Mouse (Mus musculus): ENCODE results near the gene Mphosph9. TPM values are rescaled to one million over a fixed set of nuclear protein-coding genes. Genes with fewer than 3 reads are reported as not detected.

Gene Mphosph9
- polyA plus RNA-seq, 1 experiment from 2014 or later, result 13.4 TPM

DNA sequence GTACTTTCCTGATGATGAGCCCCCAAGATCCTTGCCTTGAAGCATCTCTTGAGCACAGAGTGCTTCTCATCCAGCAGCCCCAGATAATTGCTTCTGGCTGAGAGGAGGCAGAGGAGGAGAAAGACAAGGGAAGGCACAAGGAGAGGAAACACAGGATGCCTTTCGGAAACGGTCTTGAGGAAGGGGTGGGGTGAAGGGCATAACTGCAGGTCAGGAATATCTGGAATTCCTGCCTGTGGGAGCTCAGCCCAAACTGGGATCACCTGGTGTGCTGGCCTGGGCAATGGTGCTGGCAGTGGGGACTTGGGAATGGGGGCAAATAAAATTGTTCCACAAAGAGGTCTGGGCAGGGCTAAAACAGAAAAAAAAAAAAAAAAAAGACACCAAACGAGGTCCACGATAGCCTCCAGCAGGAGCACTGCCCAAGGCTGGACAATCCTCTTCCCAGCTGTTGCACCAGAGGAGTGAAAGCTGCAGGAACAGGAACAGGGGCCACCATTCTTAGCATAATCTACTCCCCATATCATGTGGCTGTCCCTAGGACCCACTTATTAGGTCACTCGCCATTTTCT is 121.9 kb downstream of the Mphosph9 start:
- Histone ChIP-seq H3K4me2 (no peak overlapping the region), H3K27ac (peak overlapping the region; percentile 76), H3K36me3 (no peaks in the 10 kb centered on the region), H3K4me3 (replicated peaks) (no peak overlapping the region), H3K27me3 (no peaks in the 10 kb centered on the region), H3K9me3 (replicated peaks) (no peaks in the 10 kb centered on the region), H3K9ac (no peak overlapping the region), H3K4me1 (peaks cover 71% of the 10 kb centered on the region)
- no peak for ATAC-seq (replicated peaks; ENCODE audit: low FRiP score)
- WGBS, result 33% methylated on average over 5 of the region's 5 CpGs

- ATAC-seq (replicated peaks; ENCODE audit: low FRiP score), result no peak
- Histone ChIP-seq H3K27ac (no peak overlapping the region), H3K4me2 (no peak overlapping the region), H3K4me1 (peaks cover 74% of the 10 kb centered on the region), H3K36me3 (no peaks in the 10 kb centered on the region), H3K9me3 (replicated peaks) (no peaks in the 10 kb centered on the region), H3K27me3 (no peaks in the 10 kb centered on the region), H3K9ac (no peak overlapping the region), H3K4me3 (replicated peaks) (no peak overlapping the region)
- 76% methylated on average over 9 of the region's 9 CpGs for WGBS
Observed at GRCm38 (mm10) chr5:124205211-124205610, 122.6 kb downstream of the Mphosph9 start.

DNA sequence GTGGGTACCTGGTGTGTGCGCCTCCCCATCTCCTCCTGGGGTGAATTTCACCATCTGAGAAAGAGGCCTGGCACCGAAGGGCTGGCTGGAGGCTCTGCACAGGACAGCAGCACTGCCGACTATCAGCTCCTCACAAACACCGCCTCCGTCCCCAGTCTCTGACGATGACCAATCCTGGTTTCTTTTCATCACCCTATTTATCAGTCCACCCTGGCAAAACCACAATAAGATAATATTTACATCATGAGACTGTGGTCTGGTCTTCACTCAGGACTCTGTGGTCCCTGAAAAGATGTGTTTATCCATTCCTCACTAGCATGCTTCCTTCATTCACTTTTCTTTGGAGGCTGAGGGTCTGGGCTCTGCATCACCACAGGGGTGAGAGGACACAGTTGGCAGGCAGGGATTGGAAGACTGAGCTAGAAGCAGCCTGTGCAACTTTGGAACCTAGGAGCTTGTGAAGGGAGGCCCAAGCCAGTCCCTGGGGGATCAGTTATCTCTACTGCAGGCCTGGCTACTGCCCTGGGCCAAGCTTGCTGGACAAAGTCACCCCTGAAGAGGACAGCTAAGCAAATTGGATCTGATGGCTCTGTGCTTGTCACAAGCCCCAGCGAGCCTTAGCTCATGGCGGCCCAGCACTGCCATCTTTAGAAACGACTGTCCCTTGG is 123.5 kb downstream of the Mphosph9 start:
- no peaks in the 10 kb centered on the region for H3K9me3 ChIP-seq (replicated peaks)
- WGBS, result 94% methylated on average over 9 of the region's 9 CpGs
- no peak overlapping the region for H3K4me3 ChIP-seq (replicated peaks)
- H3K27ac ChIP-seq, result peak overlapping the region; percentile 41; the same call in 1 of the 2 replicates
- no peaks in the 10 kb centered on the region for H3K27me3 ChIP-seq
- no peak overlapping the region for H3K4me2 ChIP-seq
- ATAC-seq (replicated peaks; ENCODE audit: low FRiP score), result no peak
- H3K36me3 ChIP-seq, result no peaks in the 10 kb centered on the region
- peaks cover 77% of the 10 kb centered on the region for H3K4me1 ChIP-seq
- no peak overlapping the region for H3K9ac ChIP-seq

DNA sequence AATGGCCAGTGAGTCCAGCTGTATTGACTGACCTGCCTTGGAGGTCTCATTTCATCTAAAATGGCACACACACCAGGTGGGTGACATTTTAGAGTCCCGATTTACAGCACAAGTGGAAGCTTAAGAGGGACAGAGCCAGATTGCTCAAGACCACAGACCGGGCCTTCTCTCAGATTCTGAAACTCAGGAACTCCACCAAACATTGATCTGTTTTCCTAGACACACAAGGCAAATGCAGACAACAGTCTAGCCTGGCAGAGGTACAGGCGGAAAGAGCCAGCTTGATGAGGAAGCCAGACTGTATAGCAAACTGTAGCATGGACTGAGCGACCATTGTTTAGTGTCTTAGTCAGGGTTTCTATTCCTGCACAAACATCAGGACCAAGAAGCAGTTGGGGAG is 124.5 kb downstream of the Mphosph9 start:
- H3K4me2 ChIP-seq, result no peak overlapping the region
- no peaks in the 10 kb centered on the region for H3K36me3 ChIP-seq
- H3K4me1 ChIP-seq, result peaks cover 81% of the 10 kb centered on the region
- whole genome bisulfite sequencing, result 79% methylated on average over 4 of the region's 4 CpGs
- H3K9me3 ChIP-seq (replicated peaks), result no peaks in the 10 kb centered on the region
- H3K27me3 ChIP-seq, result no peaks in the 10 kb centered on the region
- H3K4me3 ChIP-seq (replicated peaks), result no peak overlapping the region
- no peak for ATAC-seq (replicated peaks; ENCODE audit: low FRiP score)
- no peak overlapping the region for H3K9ac ChIP-seq
- H3K27ac ChIP-seq, result peak overlapping the region; percentile 79

DNA sequence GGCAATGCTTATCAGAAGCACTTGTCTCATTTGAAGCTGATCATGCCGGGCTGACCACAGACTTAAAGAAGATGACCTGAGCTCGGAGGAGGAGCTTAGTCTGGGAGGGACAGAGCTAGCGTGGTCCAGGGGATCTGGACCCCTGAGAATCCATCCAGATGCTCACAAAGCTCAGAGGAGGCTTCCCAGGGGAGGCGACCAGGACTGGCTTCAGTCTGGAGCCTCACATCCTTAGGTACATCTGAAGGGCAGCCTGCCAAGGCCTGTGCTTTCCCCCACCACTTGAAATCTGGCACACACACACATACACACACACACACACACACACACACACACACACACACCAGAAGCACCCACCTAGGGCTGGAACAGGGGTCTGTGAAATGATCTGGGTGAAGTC is 125.7 kb downstream of the Mphosph9 start:
- H3K27me3 ChIP-seq, result no peaks in the 10 kb centered on the region
- peaks cover 73% of the 10 kb centered on the region for H3K4me1 ChIP-seq
- H3K9ac ChIP-seq, result no peak overlapping the region
- H3K36me3 ChIP-seq, result no peaks in the 10 kb centered on the region
- H3K9me3 ChIP-seq (replicated peaks), result no peaks in the 10 kb centered on the region
- WGBS, result 65% methylated on average over 4 of the region's 4 CpGs
- no peak overlapping the region for H3K4me2 ChIP-seq
- ATAC-seq (replicated peaks; ENCODE audit: low FRiP score), result no peak
- H3K4me3 ChIP-seq (replicated peaks), result no peak overlapping the region
- H3K27ac ChIP-seq, result no peak overlapping the region

GRCm38 (mm10) chr5:124201564-124201963 is 126.2 kb downstream of the Mphosph9 start:
- Histone ChIP-seq H3K4me3 (replicated peaks) (no peak overlapping the region), H3K9ac (no peak overlapping the region), H3K27me3 (no peaks in the 10 kb centered on the region), H3K4me2 (no peak overlapping the region), H3K27ac (no peak overlapping the region), H3K9me3 (replicated peaks) (no peaks in the 10 kb centered on the region), H3K36me3 (no peaks in the 10 kb centered on the region), H3K4me1 (peaks cover 73% of the 10 kb centered on the region)
- no peak for ATAC-seq (replicated peaks; ENCODE audit: low FRiP score)
- WGBS, result 81% methylated on average over 2 of the region's 2 CpGs

Other genes with a start within 250 kb of the Mphosph9 start
- 1.5 and 1.7 TPM in 2 replicates for gene Abcb9, start 232.2 kb downstream of the Mphosph9 start, polyA plus RNA-seq (2015; fragmentation: Nextera tagmentation; extraction: Ambion mirVana)
- 22.5 and 24.7 TPM in 2 replicates for gene Ogfod2, start 215.7 kb downstream of the Mphosph9 start, polyA plus RNA-seq (2015; fragmentation: Nextera tagmentation; extraction: Ambion mirVana)
- 101 and 108 TPM in 2 replicates for gene Arl6ip4, start 211.9 kb downstream of the Mphosph9 start, polyA plus RNA-seq (2015; fragmentation: Nextera tagmentation; extraction: Ambion mirVana)
- gene Pitpnm2, start 78.2 kb downstream of the Mphosph9 start, polyA plus RNA-seq (2015; fragmentation: Nextera tagmentation; extraction: Ambion mirVana), result 3.5 and 3.6 TPM in 2 replicates
- 20.0 and 21.7 TPM in 2 replicates for gene 2810006K23Rik, start 117 bp upstream of the Mphosph9 start, polyA plus RNA-seq (2015; fragmentation: Nextera tagmentation; extraction: Ambion mirVana)
- gene Cdk2ap1, start 35.1 kb upstream of the Mphosph9 start, polyA plus RNA-seq (2015; fragmentation: Nextera tagmentation; extraction: Ambion mirVana), result 39.0 and 44.9 TPM in 2 replicates
- gene Sbno1, start 98.0 kb upstream of the Mphosph9 start, polyA plus RNA-seq (2015; fragmentation: Nextera tagmentation; extraction: Ambion mirVana), result 90.0 and 96.2 TPM in 2 replicates
- gene Kmt5a, start 112.0 kb upstream of the Mphosph9 start, polyA plus RNA-seq (2015; fragmentation: Nextera tagmentation; extraction: Ambion mirVana), result 45.5 and 49.9 TPM in 2 replicates
- gene Rilpl2, start 150.4 kb upstream of the Mphosph9 start, polyA plus RNA-seq (2015; fragmentation: Nextera tagmentation; extraction: Ambion mirVana), result 29.6 and 32.8 TPM in 2 replicates
- gene Snrnp35, start 155.2 kb upstream of the Mphosph9 start, polyA plus RNA-seq (2015; fragmentation: Nextera tagmentation; extraction: Ambion mirVana), result 26.7 and 27.4 TPM in 2 replicates
- gene Rilpl1, start 203.4 kb upstream of the Mphosph9 start, polyA plus RNA-seq (2015; fragmentation: Nextera tagmentation; extraction: Ambion mirVana), result 21.8 and 22.8 TPM in 2 replicates
- 519 and 585 TPM in 2 replicates for gene Tmed2, start 212.7 kb upstream of the Mphosph9 start, polyA plus RNA-seq (2015; fragmentation: Nextera tagmentation; extraction: Ambion mirVana)
- 13.6 and 15.8 TPM in 2 replicates for gene Ddx55, start 224.9 kb upstream of the Mphosph9 start, polyA plus RNA-seq (2015; fragmentation: Nextera tagmentation; extraction: Ambion mirVana)

All from kidney, embryonic 15.5 days (tissue).